Mouse (Mus musculus): ENCODE measurements around the gene Stk38. TPM values are rescaled to one million over a fixed set of nuclear protein-coding genes. Genes with fewer than 3 reads are reported as not detected.
"Not testable (repeated sequence)": the region's sequence is repeated elsewhere in the genome, so short reads cannot be mapped to it uniquely, and the experiment has no call there.

Gene Stk38
- total RNA-seq, 2 experiments from 2014 or later: 34.4 to 45.0 TPM

- no peak for DNase-seq
These were observed 31.6 kb upstream of the Stk38 start for GRCm38 (mm10) chr17:29039351-29039750.

GRCm38 (mm10) chr17:29035506-29035905 is 27.7 kb upstream of the Stk38 start:
- DNase-seq: no peak

- no peak for DNase-seq
These were observed 26.5 kb upstream of the Stk38 start for GRCm38 (mm10) chr17:29034264-29034663.

GRCm38 (mm10) chr17:29033569-29034061 is 25.8 kb upstream of the Stk38 start:
- DNase-seq: no peak

- DNase-seq: peak; percentile 98
These were observed 24.7 kb upstream of the Stk38 start, which contains the start of gene Srsf3 for GRCm38 (mm10) chr17:29032274-29033069. Srsf3 (plus strand) TSS chr17:29032628.

GRCm38 (mm10) chr17:29031771-29032273 is 24.0 kb upstream of the Stk38 start:
- no peak for DNase-seq

- not testable (repeated sequence) for DNase-seq
These were observed 23.4 kb upstream of the Stk38 start for GRCm38 (mm10) chr17:29031085-29031711.

- DNase-seq: no peak
These were observed 22.7 kb upstream of the Stk38 start for GRCm38 (mm10) chr17:29030321-29031034.

- no peak for DNase-seq
These were observed 19.0 kb upstream of the Stk38 start for GRCm38 (mm10) chr17:29026652-29027356.

- DNase-seq: no peak
These were observed 17.2 kb upstream of the Stk38 start for GRCm38 (mm10) chr17:29024896-29025565.

GRCm38 (mm10) chr17:29024047-29024892 is 16.5 kb upstream of the Stk38 start:
- no peak for DNase-seq

GRCm38 (mm10) chr17:29023346-29023745 is 15.6 kb upstream of the Stk38 start:
- no peak for DNase-seq

- DNase-seq: peak; percentile 11
These were observed 14.5 kb upstream of the Stk38 start for GRCm38 (mm10) chr17:29022230-29022819.

- DNase-seq: no peak
These were observed 12.6 kb upstream of the Stk38 start for GRCm38 (mm10) chr17:29020444-29020843.

- no peak for DNase-seq
These were observed 11.6 kb upstream of the Stk38 start for GRCm38 (mm10) chr17:29019391-29019790.

- peak; percentile 44 for DNase-seq
These were observed 10.6 kb upstream of the Stk38 start for GRCm38 (mm10) chr17:29018292-29018984.

- DNase-seq: no peak
These were observed 8.9 kb upstream of the Stk38 start for GRCm38 (mm10) chr17:29016705-29017104.

GRCm38 (mm10) chr17:29015638-29016037 is 7.8 kb upstream of the Stk38 start:
- DNase-seq: peak; percentile 35

- no peak for DNase-seq
These were observed 6.4 kb upstream of the Stk38 start for GRCm38 (mm10) chr17:29014235-29014634.
